Mouse (Mus musculus): ENCODE data around the gene Gm21366. TPM values are rescaled to one million over a fixed set of nuclear protein-coding genes. Genes with fewer than 3 reads are reported as not detected.
"Not testable (repeated sequence)": the region's sequence is repeated elsewhere in the genome, so short reads cannot be mapped to it uniquely, and the experiment has no call there.

Gm21366 gene
- total RNA-seq (2021): not detected
- long read RNA-seq, experiment 1: 0 reads
- long read RNA-seq, experiment 2: 0 reads

GRCm38 (mm10) chrY:22861156-22861555, at the start of gene Gm21366:
Gene Gm21366 (minus strand): TSS chrY:22861256.
- DNase-seq (ENCODE audit: low spot score in 2 of 2): not testable (repeated sequence)

All from adrenal gland, postnatal 4 days (tissue).